Mouse (Mus musculus): ENCODE data around the gene Ero1l.

The Ero1l gene

GRCm38 (mm10) chr14:45304389-45304788 is 14.2 kb downstream of the Ero1l start:
- no peak for DNase-seq (ENCODE audit: low spot score)

GRCm38 (mm10) chr14:45303939-45304338 is 14.6 kb downstream of the Ero1l start:
- DNase-seq (ENCODE audit: low spot score) = no peak

GRCm38 (mm10) chr14:45291608-45292007 is 27.0 kb downstream of the Ero1l start:
- no peak for DNase-seq (ENCODE audit: low spot score)

- DNase-seq (ENCODE audit: low spot score) = no peak
These were observed 36.5 kb downstream of the Ero1l start for GRCm38 (mm10) chr14:45282066-45282465.

GRCm38 (mm10) chr14:45275816-45276215 is 42.8 kb downstream of the Ero1l start:
- no peak for DNase-seq (ENCODE audit: low spot score)

- DNase-seq (ENCODE audit: low spot score) = no peak
These were observed 54.6 kb downstream of the Ero1l start for GRCm38 (mm10) chr14:45263831-45264592.

GRCm38 (mm10) chr14:45251548-45252076 is 67.0 kb downstream of the Ero1l start:
- DNase-seq (ENCODE audit: low spot score) = no peak

- no peak for DNase-seq (ENCODE audit: low spot score)
These were observed 77.0 kb downstream of the Ero1l start for GRCm38 (mm10) chr14:45241613-45242012.

- DNase-seq (ENCODE audit: low spot score) = no peak
These were observed 79.5 kb downstream of the Ero1l start for GRCm38 (mm10) chr14:45239042-45239441.

Data from embryo, embryonic 10.5 days (tissue).